Mouse (Mus musculus) right cerebral cortex, adult 18-20 months (tissue): ENCODE results near the gene Chek2.
A peak's percentile ranks its signal among the peaks of the same experiment; 100 is the strongest.
"Not testable (repeated sequence)": the region's sequence is repeated elsewhere in the genome, so short reads cannot be mapped to it uniquely, and the experiment has no call there.

Source experiments
- DNase-seq: peaks from one replicate; pipeline ENCODE4 v3.0.0; 2022; ENCODE audit warnings: mixed read lengths

The Chek2 gene

GRCm38 (mm10) chr5:110840465-110840864, 686 bp downstream of the Chek2 start:
- DNase-seq, result no peak

DNA sequence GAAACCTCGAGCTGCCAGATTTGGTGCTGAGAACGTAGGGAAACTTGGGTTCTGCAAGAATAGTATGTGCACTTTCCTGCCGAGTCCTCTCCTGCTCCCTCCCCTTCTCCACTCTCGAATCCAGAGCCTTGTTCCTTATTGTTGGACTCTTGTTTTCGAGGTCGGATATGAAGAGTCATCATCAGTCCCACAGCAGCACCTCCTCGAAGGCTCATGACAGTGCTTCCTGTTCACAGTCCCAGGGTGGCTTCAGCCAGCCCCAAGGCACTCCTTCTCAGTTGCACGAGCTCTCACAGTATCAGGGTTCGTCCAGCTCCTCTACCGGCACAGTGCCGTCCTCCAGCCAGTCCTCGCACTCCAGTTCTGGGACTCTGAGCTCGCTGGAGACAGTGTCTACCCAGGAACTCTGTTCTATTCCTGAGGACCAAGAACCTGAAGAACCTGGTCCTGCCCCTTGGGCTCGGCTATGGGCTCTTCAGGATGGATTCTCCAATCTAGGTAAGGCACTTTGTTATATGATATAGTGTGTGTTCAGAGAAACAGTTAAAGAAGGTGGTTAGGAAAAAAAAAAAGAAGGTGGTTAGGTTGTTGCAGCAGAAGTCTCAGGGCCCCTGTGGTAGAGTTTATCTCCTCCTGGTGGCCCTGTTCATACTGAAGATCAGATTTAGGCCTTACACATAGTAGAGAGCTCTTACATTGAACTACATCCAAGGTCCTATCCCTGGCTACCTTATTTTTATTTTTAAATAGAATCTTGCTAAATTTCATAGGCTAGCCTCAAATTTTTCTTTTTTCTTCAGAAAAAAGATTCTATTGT, 1.5 kb downstream of the Chek2 start:
- DNase-seq, result no peak

DNA sequence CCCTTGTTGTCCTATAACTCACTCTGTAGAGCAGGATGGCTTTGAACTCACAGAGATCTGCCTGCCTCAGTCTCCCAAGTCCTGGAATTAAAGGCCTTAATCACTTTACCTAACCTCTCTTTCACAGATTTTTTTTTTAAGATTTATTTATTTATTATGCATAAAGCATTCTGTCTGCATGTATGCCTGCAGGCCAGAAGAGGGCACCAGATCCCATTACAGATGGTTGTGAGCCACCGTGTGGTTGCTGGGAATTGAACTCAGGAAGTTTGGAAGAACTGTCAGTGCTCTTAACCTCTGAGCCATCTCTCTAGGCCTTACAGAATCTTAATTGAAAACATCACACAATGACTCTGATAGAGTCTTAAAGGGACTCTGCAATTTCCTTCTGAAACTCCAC, 13.2 kb downstream of the Chek2 start:
- no peak for DNase-seq

- no peak for DNase-seq
These were observed 17.3 kb downstream of the Chek2 start for GRCm38 (mm10) chr5:110857091-110857490.

DNA sequence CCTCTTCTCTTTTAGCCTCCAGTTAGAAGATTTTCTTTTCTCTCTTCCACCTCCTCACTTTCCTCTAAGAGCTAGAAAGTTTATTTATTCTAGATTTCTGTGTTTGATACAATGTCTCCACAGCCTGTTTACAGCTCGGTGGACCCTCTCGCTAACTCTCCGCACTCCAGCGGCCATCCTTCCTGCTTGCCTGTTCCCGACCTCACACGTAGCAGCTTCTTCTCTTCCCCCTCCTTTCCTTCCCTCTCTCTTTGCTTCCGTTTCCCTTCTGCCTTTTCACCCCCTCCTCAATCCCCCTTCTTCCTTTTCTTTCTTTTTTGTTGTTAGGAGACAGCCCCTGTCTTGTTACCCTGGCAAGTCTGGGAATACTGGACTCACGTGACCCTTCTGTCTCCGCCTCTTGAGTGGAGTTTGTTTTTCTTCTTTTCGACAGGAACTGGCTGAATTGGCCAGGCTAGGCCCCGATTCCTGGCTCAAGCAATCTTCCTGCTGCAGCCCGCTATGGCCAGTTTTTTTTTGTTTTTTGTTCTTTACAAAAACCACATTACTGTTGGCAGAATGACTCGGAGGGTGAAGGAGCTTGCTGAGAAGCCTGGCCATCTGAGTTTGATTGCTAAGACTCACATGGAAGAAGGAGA, 19.4 kb downstream of the Chek2 start:
- peak; percentile 20 for DNase-seq

DNA sequence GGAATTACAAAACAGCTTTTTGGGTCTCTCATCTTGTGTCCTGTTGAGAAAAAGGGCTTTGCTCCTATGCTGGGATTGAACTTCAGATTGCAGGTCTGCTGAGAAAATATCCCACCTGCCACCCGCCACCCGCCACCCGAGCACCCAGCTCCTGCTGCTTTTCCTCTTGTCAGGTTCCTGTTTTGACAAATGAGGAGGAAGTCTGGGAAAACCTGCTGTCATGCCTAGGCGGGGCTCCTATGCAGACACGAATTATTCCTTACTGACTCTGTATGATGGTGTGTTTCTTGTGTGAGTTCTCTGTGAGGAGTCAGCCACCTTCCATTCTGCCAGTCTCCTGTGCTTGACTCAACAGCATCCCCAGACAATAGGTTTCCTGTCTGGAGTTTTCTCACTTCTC, 20.7 kb downstream of the Chek2 start:
- no peak for DNase-seq

GRCm38 (mm10) chr5:110868460-110868859, 28.7 kb downstream of the Chek2 start:
- DNase-seq, result no peak

DNA sequence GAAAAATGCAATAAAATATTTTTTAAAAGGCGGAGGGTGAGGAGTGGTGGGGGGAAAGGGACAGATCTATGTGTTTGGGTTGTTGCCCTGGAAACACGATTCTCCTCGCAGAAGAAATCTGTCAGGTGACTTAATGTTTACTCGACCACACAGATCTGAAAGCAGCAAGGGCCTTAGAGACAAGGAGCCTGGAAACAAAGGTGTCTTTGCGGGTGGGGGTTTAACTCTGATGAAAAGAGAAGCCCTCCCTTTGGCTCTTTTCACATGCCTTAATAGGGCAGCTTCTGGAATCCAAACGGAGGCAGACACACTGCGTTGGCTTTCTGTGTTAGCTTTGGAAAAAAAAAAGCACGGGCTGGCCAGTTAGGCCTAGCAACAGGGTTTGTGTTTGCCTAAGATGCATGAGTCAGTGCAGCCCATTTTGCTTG, 29.5 kb downstream of the Chek2 start:
- peak; percentile 4 for DNase-seq

DNA sequence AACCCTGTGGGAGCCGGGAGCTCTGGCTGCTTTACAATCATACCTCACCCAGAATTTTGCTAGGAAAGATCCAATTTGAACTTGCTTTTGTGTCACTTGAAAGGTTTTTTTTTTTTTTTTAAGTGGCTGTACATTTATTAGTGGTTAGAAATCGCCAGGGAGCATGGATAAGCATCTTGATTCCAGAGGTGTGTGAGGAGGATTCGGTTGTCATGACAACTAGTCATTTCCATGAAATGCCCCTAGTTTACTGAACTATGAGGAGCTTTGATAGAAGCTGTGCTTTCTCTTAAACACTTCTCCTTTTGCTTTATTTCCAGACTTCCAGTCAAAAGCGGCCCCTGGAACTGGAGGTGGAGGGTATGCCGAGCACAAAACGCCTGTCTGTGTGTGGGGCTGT, 33.4 kb downstream of the Chek2 start:
- no peak for DNase-seq

DNA sequence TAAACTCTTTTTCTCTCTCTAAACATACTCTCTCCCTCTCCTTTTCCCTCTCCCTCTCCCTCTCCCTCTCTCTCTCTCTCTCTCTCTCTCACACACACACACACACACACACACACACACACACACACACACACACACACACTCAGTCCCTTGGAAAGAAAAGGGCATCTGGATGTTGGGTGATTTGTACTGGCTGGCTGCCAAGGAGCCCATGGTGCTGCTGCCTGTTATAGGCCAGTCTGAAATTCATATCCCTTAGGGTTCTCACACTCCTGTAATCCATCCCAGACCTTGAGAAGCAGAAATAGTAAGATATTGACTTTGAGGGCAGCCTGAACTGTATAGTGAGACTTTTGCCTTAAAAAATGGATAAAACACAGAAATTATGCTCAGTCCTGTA, 34.9 kb downstream of the Chek2 start:
- DNase-seq, result no peak

DNA sequence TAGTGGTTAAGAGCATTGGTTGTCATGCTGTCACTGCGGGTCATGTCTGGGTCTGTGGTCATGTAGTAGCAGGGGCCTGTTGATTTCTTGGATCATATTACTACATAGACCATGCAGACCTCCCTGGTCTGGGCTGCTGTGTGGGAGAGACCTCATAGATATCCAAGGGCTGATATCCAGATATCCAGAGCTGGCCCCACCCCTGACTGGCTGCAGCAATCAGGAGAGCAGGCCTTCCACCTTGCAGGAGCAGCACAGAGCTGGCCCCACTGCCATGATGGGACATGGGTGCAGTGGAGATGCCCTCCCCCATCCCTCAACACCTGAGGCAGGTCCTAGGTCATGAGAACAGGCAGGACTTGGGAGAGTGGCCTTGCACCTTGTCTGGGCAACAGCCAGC, 35.5 kb downstream of the Chek2 start:
- DNase-seq, result no peak

GRCm38 (mm10) chr5:110877666-110878505, 38.1 kb downstream of the Chek2 start:
- DNase-seq, result no peak

- not testable (repeated sequence) for DNase-seq
These were observed 38.7 kb downstream of the Chek2 start for GRCm38 (mm10) chr5:110878526-110878925.

DNA sequence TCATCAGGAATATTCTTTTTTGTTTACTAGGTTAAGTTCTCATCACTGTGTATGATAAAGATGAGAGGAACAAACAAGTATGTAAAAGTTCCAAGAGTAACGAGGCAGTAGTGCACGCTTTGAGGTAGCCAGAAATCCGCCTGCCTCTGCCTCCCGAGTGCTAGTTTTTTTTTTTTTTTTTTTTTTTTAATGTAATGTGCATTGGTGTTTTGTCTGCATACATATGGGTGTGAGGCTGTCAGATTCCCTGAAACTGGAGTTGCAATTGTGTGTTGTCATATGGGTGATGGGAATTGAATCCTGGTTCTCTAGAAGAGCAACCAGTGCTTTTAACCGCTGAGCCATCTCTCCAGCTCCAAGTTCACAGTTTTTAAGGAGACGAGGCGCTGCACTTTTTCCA, 39.3 kb downstream of the Chek2 start:
- no peak for DNase-seq

DNA sequence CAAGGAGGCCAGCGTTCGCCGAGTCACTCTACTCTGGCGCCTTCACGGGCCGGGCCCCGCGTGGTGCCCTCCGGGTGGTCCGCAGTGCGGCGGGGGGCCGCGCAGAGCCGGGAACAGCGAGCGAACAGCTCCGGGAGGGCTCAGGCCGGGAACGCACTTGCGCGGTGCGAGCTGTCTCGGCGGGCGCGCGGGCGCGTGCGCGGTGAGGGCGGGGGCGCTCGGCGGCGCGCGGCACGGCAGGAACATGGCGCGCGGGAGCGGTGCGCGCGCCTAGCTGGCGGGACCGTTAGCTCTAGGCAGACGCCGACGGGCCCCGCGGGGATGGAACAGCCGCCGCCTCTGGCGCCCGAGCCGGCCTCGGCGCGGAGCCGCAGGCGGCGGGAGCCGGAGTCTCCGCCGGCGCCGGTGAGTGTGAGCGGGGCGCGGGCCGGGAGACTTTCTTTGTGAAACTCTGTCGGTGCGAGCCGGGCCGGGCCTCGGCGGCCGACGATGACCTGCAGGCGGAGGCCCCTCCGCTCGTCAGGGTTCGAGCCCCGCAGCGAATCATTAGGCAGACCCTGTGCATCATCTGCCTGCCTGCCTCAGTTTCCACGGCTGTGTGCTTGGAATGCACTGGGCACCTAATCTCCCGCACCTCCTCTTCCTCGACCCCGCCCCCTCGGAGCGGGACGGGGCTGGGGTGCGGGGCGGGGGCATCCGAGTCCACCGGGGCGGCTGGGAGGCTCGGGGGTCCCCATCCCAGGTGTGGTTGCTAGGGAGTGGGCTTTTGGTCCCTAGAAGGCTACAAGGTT, 40.0 kb downstream of the Chek2 start, which contains the start of gene Ttc28:
Ttc28 (plus strand) TSS at position 220 of the 791 bp plus-strand sequence.
- DNase-seq, result peak; percentile 89

- no peak for DNase-seq
These were observed 48.8 kb downstream of the Chek2 start for GRCm38 (mm10) chr5:110888596-110888995.

DNA sequence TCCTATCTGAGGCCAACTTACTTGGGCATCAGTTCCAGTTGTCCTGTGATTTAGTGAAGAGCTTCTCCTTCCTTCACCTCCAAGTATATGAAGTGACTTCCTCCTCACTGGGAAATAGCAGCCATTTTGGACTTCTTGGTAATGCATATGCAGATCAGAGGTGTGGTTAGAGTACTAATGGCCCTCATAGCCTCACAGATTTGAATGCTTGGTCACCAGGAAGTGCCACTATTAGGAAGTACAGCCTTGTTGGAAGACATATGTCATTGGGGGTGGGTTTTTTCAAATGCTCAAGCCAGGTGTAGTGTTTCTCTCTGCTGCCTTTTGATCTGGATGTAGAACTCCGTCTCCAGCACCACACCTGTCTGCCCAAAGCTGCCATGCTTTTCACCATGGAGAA, 50.2 kb downstream of the Chek2 start:
- no peak for DNase-seq

GRCm38 (mm10) chr5:110890561-110890960, 50.8 kb downstream of the Chek2 start:
- DNase-seq, result no peak

DNA sequence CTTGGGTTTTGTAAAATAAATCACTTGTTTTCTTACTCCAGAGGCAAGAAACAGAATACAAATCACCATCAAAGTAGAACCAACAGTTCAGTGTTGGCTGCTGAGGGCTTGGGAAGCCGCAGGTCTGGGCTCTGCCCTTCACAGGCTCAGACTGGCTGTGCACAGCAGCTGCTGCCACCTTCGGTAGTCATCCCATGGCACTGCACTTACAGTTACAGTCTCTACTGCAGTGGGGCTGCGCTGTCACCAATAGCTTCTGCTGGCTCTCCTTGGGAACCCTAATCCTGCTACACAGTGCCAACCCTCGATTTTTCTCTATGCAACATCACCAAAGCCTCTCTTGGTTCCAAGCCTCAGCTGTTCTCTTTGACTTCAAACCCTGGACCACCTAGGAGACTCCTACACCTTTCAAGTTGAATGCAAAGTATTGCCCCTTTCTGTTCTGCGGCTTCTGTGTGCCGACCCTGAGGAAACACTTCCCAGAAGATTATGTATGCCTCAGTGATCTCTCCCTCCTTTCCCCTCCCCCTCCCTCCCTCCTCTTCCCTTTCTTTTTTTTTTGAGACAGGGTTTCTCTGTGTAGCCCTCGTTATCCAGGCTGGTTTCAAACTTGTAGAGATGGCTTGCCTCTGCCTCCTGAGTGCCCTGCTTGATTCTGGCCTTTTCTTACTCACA, 57.5 kb downstream of the Chek2 start:
- DNase-seq, result no peak

GRCm38 (mm10) chr5:110898169-110898568, 58.4 kb downstream of the Chek2 start:
- DNase-seq, result no peak

DNA sequence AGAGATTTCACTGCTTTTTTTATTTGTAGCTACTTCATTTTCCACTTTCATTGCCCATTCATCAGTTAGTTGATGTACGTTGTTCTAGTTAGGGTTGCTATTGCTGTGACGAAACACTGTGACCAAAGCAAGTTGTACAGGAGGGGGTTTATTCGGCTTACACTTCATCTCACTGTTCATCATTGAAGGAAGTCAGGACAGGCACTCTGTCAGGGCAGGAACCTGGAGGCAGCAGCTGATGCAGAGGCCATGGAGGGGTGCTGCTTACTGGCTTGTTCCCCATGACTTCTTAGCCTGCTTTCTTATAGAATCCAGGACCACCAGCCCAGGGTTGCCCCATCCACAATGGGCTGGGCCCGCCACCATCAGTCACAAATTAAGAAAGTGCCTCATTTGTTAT, 59.0 kb downstream of the Chek2 start:
- no peak for DNase-seq

DNA sequence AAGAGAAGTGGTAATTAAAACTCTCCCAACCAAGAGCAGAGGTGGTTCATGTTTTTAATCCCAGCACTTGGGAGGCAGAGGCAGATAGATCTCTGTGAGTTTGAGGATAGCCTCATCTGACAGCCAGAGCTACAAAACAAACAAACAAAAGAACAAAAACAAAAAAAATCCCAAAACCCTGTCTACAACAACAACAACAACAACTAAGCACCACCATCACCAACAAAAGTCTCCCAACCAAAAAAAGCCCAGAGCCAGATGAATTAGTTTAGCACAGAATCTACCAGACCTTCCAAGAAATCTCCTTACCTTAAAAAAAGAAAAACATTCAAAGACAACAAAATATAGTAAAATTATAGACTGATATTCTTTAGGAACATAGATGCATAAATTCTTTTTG, 60.6 kb downstream of the Chek2 start:
- no peak for DNase-seq
